Mouse (Mus musculus): Measurements from ENCODE around the gene Faap24. TPM values are rescaled to one million over a fixed set of nuclear protein-coding genes. Genes with fewer than 3 reads are reported as not detected.

Gene Faap24
- 10.8 and 12.2 TPM in 2 replicates for total RNA-seq (2015)
- total RNA-seq (2017) = 5.5 and 11.1 TPM in 2 replicates

DNA sequence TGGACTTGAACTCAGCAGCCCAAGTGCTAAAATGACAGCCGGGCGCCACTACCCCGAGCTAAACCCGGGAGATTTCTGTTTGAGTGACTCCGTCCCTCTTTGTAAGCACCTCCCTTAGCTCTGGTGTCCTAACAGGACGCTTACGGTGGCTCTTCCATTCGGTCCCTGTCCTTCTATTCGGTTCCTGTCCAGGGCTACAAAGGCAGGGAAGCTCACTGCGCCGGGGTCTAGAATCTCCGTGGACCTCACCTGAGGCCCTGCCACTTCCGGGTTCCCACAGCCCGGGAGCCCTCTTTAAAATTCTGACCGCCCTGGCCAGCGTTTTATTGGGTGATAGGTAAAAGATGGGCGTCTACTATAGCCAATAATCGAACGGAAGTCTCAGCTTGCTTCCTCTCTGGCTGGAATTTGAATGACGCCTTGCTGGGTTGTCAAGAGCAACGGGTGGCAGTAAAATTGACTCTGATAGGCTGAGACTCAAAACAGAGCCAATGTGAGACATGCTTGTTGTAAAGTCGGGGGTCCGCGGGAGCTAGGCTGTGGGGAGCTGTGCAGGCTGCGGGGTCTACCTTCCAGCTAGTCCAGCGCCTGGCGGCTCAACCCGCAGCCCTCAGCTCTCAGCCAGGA lies at the start of gene Faap24, which contains the start of gene Cep89:
Faap24 (minus strand) TSS at position 295 of the 627 bp plus-strand sequence.
Cep89 (plus strand) TSS at position 494 of the 627 bp plus-strand sequence.
- ATAC-seq (ENCODE audit: poor library complexity, severe bottlenecking) = peak; percentile 97

DNA sequence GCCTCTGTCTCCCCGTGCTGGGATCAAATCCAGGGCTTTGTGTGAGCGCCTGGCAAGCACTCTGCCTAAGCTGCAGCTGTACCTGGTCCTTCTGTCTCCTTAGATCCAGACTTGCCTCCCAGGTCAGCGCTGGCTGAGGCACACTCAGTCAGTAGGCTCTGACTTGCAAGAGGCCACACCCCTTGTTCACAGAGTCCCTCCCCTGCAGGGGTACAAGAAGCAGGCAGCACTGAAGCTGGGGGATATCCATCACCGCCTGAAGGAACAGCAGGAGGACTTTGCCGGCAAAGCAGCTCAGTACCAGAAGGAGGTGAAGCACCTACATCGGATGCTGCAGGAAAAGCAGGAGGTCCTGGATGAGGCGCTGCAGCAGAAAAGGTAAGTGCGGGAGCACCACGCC lies 38.6 kb upstream of the Faap24 start:
- no peak for ATAC-seq (ENCODE audit: poor library complexity, severe bottlenecking)

DNA sequence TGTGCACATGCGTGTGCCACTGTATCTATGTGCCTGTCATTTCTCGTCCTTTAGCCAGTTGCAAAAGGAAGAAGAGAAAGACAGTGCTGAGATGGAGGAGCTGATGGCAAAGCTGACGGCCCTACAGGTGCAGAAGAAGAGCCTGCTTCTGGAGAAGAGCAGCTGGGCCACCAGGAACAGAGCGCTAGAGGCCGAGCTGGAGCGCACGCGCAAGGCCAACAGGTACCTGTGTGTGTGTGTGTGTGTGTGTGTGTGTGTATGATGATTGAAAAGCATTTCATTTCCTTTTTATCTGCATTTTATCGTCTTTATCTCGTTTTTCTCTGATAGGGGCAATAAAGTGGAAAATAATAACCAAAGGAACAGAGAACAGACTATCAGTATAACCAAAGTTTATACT lies 31.5 kb upstream of the Faap24 start:
- ATAC-seq (ENCODE audit: poor library complexity, severe bottlenecking) = no peak

DNA sequence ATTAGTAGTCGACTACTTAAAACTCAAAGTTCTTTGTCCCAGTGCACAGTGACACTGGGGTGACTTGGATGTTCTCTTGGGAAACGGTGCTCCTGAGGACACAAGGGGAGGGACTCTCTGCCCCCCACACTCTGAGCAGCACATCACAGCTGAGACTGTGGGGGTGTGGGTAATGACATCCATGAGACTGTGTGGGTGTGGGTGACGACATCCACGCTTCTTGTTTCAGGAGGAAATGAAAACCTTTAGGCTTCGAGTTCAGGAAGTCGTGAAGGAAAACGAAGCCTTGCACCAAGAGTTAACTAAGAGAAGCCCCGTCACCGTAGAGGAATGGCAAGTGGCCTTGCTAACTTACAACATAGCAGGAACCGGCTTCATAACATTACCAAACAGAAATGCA lies 26.4 kb upstream of the Faap24 start:
- peak; percentile 63 for ATAC-seq (ENCODE audit: poor library complexity, severe bottlenecking)

DNA sequence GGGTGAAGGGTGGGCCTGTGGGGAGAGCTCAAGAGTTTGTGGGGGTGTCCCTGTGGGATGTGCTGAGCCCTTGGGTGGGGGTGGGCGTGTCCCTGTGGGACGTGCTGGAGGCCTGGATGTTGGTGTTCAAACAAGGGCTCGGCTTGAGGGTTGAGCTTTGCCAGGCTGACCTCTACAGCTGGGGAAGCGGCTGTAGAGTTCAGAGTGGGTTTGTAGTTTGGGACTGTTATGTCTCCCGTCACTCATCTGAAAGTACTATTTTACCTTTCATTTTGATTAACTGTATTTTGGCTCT lies 20.0 kb upstream of the Faap24 start:
- no peak for ATAC-seq (ENCODE audit: poor library complexity, severe bottlenecking)

DNA sequence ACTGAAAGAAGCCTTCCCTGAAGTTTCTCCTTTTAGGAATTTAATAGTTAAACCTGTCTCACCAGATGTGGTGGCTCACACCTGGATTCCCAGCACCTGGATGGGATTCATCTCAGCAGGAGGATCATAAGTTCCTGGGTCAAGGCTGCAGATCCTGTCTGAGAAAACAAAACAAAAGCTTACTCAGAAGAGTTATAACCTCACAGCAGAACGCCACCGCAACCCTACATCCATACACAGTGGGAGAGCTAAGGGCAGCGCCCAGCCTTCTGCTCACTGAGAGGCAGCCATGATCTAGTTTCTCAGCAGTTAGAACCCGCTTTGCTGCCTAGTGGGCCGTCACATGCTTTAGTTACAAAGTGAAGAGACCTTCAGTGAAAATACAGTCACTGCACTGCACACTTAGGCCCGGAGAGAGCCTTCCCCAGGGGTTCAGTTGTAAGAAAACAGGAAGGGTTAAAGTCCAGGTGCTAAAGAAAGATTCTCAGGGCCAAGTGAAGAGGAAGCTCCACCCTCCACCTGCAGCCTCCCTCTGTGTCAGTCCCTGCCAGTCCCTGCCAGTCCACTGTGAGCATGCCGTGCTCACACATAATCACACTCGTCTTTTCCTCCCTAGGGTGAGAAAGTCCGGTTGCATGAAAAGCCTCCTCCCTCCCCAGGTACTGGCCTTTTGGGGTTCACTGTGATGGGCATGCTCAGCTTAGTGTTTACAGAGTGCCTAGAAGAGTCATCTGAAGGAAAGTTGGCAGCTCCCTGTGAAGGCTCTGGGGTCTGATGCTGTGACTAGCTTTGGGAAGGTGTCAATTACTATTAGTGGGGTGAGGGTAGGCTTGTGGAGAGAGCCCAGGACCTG lies 19.4 kb upstream of the Faap24 start:
- no peak for ATAC-seq (ENCODE audit: poor library complexity, severe bottlenecking)

DNA sequence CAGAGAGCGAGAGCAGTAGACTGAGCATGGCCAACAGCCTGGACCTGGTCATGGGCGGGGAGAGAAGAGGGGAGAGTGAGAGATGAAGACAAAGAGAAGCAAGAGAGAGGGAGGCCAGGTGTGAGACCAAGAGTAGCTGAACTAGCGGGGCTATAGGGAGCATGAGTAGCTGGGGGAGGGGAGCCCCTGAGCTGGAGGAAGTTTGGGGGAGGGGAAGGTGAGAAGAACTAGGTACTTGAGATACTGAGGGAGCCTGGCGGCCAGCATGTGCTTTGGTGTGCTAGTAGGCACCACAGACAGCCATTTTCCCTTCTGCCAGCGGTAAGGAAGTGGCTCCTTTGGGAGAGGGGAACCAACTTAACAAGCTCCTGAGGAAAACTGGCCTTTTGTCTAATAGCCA lies 18.6 kb upstream of the Faap24 start:
- no peak for ATAC-seq (ENCODE audit: poor library complexity, severe bottlenecking)

DNA sequence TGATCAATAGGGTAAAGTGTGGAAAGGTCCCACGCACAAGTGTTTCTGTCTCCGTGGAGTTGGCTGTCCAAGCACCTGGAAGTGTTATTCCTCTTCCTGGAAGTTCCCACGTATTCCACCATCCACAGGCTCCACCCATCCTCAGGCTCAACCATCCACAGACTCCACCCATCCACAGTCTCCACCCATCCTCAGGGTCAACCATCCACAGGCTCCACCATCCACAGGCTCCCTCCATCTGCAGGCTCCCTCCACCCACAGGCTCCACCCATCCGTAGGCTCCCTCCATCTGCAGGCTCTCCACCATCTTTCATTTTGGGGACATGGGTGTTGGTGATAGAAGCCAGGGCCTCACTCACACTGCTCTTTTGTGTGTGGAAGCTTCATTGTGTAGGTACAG lies 4.5 kb upstream of the Faap24 start:
- no peak for ATAC-seq (ENCODE audit: poor library complexity, severe bottlenecking)

DNA sequence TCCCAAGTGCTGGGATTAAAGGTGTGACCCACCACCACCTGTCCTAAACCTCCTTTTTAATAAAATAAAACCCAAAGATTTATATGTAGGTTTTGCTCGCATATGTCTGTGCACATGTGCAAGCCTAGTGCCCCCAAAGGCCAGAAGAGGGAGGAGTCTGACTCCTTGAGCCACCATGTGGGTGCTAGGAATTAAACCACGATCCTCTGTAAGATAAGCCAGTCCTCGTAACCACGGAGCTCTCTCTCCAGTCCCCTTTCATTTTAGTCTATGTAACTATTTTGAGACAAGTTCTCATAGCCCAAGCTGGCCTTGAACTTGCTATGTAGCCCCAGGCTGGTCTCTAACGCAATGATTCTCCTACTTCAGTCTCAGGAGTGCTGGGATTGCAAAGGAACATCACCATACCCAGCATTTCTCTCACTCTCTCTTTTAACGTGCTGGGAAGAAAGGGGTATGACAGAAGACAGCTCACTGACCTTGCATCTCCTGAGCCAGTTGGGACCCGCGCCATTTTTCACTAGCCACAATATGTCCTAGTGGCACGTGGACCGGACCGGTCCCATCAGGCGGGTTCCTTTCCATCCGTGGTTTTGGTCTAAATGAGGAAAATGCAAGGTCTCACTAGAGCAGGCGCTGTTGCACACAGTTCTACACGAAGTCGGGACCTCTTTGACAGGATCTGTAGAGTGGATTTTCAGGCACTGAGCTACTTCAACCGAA lies 741 bp downstream of the Faap24 start:
- ATAC-seq (ENCODE audit: poor library complexity, severe bottlenecking) = peak; percentile 15

DNA sequence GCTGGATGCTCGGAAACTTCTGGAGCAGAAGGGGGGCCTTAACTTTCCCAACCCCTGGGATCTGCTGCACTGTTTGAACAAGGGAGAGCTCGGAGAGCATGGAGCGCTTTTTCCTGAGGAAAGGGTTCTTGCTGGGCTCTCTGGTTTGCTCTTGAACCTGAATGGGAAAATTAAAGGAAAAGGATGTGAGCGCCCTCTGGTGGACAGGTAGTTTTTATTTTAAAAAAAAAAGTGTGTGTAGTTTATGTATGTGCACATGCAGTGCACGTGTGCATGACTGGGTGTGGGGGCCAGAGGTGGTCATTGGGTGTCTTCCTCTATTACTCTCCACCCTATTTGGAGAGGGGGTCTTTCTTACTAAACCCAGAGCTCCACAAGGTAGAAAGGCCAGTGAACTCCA lies 3.7 kb downstream of the Faap24 start:
- ATAC-seq (ENCODE audit: poor library complexity, severe bottlenecking) = no peak

DNA sequence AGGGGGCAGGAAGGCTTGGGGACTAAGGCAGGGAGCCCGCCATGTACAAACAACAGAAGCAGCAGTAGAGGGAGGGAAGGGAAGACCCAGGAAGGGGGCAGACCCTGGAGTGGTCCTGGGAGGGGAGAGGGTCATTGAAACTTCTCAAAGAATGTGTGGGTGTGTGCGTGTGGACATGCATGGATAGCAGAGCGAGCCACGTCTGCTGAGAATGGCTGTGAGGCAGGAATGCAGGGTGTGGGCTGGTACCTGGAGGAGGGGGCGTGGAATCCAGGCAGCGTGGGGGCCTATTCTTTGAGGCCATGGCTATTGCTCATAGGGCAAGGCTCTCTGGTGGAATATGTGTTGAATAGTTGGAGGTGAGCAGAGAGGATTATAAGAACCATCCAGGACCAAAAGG lies 7.9 kb downstream of the Faap24 start:
- no peak for ATAC-seq (ENCODE audit: poor library complexity, severe bottlenecking)

DNA sequence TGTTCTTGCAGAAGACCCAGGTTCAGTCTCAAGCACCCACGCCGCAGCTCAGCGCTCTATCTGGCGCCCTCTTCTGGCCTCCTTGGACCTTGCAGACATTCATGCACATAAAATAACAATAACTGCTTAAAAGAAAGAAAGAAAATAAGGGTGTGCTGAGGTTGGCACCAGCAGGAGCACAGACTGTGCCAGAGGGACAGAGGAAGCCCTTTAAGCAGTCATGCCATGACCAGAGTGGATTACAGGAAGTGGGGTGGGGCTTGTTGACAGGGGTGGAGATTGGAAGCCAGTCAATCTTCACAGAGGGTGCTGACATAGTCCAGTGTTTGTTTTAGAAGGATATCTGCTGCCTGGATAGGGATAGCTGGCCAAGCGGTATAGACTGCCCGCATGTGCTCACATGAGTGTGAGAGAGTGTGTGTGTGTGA lies 10.1 kb downstream of the Faap24 start:
- no peak for ATAC-seq (ENCODE audit: poor library complexity, severe bottlenecking)

DNA sequence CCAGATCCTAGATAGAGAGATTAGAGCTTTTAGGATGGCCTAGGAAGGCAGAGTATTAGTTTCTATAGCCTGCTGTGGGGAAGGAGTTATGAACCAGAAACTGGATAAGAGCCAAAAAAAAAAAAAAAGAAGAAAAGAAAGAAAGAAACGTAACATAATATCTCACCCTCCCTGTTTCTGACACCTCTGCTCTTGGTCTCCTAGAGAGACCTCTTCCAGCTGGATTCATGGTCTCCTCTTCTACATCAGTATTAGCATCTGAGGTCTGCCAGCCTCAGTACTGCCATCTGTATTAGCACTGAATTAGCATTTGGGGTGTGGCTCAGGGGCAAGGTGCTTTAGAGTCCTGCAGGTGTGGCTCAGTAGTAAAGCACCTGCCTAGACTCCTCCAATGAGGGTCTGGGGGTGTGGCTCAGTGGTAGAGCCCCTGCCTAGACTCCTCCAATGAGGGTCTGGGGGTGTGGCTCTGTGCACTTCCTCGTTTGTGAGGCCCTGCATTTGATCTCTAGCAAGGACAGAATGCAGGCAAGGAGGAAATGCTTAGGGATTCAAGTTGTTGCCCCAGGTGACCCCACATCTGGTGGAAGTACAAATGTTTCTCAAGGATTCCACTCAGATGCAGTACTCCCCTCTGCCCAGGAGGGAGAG lies 13.8 kb downstream of the Faap24 start:
- no peak for ATAC-seq (ENCODE audit: poor library complexity, severe bottlenecking)

DNA sequence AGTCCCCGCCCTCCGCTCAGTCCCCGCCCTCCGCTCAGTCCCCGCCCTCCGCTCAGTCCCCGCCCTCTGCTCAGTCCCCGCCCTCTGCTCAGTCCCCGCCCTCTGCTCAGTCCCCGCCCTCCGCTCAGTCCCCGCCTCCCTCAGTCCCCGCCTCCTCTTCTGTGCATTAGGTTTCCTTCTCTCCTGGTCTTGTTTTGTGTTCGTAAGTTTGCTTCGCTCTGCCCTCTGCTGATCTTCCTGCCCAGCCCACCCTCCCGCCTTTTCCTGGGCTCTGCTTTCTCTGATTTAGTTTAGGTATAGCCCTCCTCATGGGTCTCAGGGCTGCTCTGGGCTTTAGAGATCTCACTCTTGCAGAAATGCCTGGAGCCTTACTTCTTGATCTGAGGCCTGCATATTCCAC lies 14.8 kb downstream of the Faap24 start:
- no peak for ATAC-seq (ENCODE audit: poor library complexity, severe bottlenecking)

DNA sequence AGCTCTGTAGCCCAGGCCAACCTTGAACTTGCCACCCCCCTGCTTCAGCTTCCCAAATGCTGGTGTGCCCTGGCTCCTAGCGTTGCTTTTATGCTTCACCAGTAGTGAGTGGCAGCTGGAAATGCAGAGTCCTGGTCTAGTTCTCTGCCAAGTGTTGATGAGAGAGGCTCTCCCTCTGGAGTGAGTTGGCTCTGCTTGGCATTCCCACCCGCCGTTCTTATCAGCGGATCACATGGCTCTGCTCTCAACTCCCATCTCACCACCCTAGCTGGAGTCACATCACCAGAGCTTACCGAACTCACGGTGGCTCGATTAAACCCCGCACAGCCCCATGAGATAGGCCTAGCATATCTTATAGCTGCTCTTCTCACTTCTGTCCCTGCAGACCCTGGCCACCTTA lies 16.3 kb downstream of the Faap24 start:
- no peak for ATAC-seq (ENCODE audit: poor library complexity, severe bottlenecking)

DNA sequence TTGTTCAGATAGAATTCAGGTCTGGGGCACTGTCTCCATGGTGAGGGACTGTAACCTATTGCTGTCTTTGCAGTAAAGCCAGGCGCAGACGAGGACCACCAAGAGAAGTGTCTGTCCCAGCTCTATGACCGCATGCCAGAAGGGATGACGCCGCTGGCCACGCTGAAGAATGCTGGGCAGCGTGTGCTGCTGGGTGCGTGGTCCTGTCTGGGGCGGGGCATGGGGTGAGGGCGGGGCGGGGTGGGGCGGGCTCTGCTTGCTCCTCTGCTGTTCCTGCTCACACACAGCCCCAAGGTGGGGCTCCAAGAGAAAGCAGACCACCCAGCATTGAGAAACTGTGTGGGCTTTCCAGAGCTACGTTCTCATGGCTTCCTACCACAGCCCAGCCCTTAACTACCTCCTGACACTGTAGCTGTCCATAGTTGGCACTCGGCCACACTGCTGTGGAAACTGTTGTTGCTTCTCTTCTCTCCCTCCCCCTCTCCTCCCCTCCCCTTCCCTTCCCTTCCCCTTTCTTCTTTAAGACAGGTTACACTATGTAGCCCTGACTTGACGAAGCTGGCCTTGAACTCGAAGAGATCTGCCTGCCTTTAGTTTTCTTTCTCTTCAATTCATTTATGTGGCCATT lies 17.0 kb downstream of the Faap24 start:
- no peak for ATAC-seq (ENCODE audit: poor library complexity, severe bottlenecking)

DNA sequence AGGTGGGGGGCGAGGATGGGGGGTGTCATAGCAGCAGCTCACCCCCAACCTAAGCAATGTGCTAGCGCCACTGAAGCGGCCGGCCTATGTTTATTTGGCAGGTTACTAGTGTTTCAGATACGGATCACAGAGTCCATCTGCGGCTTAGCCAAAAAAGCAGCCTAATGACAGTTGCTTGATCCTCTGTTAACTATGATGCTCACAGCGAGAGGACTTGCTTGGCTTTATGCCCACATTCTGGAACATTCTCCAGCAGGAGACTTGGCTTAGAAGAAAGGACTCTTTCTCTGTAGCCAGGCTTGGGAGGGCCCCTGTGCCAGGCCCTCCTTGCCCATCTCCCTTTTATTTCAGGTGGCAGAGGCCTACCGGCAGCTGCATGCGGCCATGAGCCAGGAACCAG lies 20.0 kb downstream of the Faap24 start:
- no peak for ATAC-seq (ENCODE audit: poor library complexity, severe bottlenecking)

DNA sequence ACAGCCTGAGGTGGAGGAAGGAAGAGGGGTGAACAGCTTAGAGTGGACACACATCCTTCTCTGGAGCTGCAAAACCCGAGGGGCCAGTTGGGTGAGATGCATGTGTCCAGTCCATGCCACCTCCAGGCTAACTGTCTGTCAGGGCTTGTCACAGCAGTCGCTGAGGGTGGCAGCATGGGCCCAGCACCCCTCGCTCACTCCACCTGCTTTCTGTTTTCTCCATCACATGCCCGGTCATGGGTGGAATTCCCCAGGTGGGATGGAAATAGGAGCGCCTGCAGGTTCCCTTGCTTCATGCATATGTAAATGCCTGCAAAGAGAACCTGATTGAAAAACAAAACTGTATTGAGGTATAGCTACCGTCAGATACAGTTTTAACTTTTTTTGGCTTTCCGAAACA lies 22.4 kb downstream of the Faap24 start:
- no peak for ATAC-seq (ENCODE audit: poor library complexity, severe bottlenecking)

DNA sequence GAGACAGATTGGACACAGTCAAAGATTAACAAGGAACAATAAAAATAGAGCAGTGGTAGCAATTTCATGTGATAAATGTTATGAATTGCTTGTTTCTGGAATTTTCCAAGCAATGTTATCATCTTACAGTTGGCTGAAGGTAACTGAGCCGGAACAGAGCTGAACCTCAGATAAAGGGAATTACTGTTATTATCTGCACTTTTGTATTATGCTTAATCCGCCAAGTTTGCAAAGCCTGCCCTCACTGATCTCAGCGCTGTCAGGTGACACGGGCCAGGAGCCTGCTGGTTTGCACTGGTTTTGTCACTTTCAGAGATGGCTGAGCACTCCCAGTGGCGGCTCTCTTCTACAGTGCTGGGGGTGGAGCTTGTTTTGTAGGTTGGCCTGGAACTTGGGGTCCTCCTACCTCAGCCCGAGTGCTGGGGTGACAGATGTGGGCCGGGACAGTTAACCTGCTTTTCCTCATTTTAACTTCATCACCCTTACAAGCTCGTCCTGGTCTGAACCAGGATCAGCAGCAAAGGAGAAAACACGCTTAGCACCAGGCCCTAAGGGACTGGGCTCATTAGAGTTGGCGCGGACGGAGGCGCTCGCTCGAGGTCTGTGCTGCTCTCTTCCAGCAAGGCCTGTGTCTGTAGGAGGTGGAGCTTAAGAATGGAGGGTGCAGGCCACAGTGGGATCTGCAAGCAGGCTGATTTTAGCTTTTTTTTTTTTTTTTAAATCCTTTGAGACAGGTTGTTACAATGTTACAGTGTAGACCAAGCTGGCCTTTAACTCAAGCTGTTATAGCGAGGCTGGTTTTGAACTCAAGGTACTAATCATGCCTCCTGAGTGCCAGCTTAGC lies 23.3 kb downstream of the Faap24 start:
- no peak for ATAC-seq (ENCODE audit: poor library complexity, severe bottlenecking)

DNA sequence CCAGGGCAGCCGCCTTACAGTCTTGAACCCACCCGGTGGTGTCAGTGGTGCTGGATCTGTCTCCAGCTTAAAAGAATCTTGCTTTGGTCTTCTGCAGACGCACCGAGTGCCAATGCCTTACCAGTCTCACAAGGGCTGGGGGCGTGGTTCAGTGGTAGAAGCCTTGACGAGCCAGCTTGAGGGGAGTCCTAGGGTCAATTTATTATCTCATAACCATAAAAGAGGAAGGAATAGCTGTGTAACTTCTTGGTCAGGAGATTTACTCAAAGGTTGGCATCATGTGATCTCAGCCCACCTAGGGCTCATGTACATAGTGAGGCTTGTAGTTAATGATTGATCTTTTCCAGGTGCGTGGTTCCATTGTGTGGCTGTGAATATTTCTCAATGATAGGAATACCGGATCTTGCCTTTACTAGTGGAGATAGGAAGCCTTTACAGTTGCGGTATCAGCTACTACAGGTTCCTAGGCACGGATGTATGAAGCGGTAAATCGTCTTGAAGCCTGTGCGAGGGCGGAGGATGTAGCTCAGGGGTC lies 24.1 kb downstream of the Faap24 start:
- no peak for ATAC-seq (ENCODE audit: poor library complexity, severe bottlenecking)

Measured in megakaryocyte, adult 5-6 weeks (primary cell).